Mouse (Mus musculus) stomach, postnatal 0 days (tissue): ENCODE measurements around the gene Htr3b.

Experiments
- CTCF ChIP-seq: IDR thresholded peaks from 2 replicates; pipeline ENCODE4 v1.5.1; 2016; ENCODE audit warnings: antibody characterized with exemption, low read depth, mild to moderate bottlenecking, moderate library complexity
- EP300 ChIP-seq: optimal IDR thresholded peaks from 2 replicates; pipeline ENCODE3; 2016; ENCODE audit warnings: antibody characterized with exemption

DNA sequence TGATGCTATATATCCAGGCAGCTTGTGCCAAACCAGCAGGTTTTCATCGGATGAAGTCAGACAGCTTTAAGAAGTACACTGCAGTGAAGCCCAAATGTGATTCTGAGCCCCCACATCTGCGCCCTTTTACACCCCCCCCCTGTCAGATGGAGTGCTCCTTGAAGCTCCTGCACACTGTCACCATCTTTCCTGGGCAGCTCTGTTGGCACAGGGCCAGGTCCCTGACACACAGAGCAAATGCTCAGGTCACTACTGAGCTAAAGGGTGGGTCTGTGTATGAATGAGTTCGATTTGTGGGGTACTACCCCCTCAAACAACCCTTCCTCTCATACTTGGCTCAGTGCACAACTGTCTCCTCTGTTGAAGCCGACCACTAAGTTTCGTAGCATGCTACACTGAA is 35.4 kb downstream of the Htr3b start:
- no peak for TF ChIP-seq CTCF
- TF ChIP-seq EP300: no peak
